Mouse (Mus musculus) CH12.LX (cell line): ENCODE data around the gene Slc25a10.

Experiments used
- CHD1 ChIP-seq: IDR thresholded peaks from 2 replicates; pipeline ENCODE4 v1.6.1; 2012; ENCODE audit warnings: low read depth, low read length, improper control_type of control experiment, inconsistent platforms
- CTCF ChIP-seq, 2 experiments: IDR thresholded peaks in 1 of 2; conservative IDR thresholded peaks in 1 of 2; 2 replicates each; pipeline ENCODE4 v1.5.1; 2011 to 2012; ENCODE audit warnings: low read depth in 2 of 2, low read length in 2 of 2, improper control_type of control experiment in 1 of 2, inconsistent platforms in 1 of 2, mild to moderate bottlenecking in 1 of 2, moderate library complexity in 1 of 2
- EP300 ChIP-seq: IDR thresholded peaks from 2 replicates; pipeline ENCODE4 v1.6.1; 2011; ENCODE audit warnings: low read length, improper control_type of control experiment
- ETS1 ChIP-seq: conservative IDR thresholded peaks from 2 replicates; pipeline ENCODE4 v1.6.1; 2012; ENCODE audit warnings: low read depth, mild to moderate bottlenecking, inconsistent platforms, low read length, improper control_type of control experiment, moderate library complexity
- MAFK ChIP-seq: IDR thresholded peaks from 2 replicates; pipeline ENCODE4 v1.6.1; 2011; ENCODE audit warnings: low read length, improper control_type of control experiment; ENCODE audit not compliant: insufficient replicate concordance
- MEF2A ChIP-seq: IDR thresholded peaks from 2 replicates; pipeline ENCODE4 v1.6.1; 2014; ENCODE audit warnings: low read depth, mild to moderate bottlenecking, inconsistent platforms, low read length, improper control_type of control experiment, borderline replicate concordance
- MYC ChIP-seq: IDR thresholded peaks from 2 replicates; pipeline ENCODE4 v1.6.1; 2011; ENCODE audit warnings: low read depth, mild to moderate bottlenecking, improper control_type of control experiment, low read length
- POLR2A ChIP-seq: IDR thresholded peaks from 2 replicates; pipeline ENCODE4 v1.6.1; 2011; ENCODE audit warnings: low read depth, mild to moderate bottlenecking, improper control_type of control experiment, low read length
- POLR2AphosphoS2 ChIP-seq: IDR thresholded peaks from 2 replicates; pipeline ENCODE4 v1.6.1; 2011; ENCODE audit warnings: low read depth, low read length, improper control_type of control experiment
- RCOR1 ChIP-seq: conservative IDR thresholded peaks from 2 replicates; pipeline ENCODE4 v1.6.1; 2012; ENCODE audit warnings: low read depth, mild to moderate bottlenecking, inconsistent platforms, low read length, improper control_type of control experiment
- SMC3 ChIP-seq: IDR thresholded peaks from 2 replicates; pipeline ENCODE4 v1.6.1; 2011; ENCODE audit warnings: low read depth, low read length, improper control_type of control experiment
- TCF12 ChIP-seq: IDR thresholded peaks from 2 replicates; pipeline ENCODE4 v1.6.1; 2014; ENCODE audit warnings: low read depth, mild to moderate bottlenecking, inconsistent platforms, low read length, improper control_type of control experiment
- USF1 ChIP-seq: IDR thresholded peaks from 2 replicates; pipeline ENCODE4 v1.6.1; 2014; ENCODE audit warnings: low read depth, mild to moderate bottlenecking, inconsistent platforms, low read length, improper control_type of control experiment
- USF2 ChIP-seq: conservative IDR thresholded peaks from 2 replicates; pipeline ENCODE4 v1.6.1; 2011; ENCODE audit warnings: low read depth, low read length, improper control_type of control experiment

- TF ChIP-seq RCOR1: no peak
- TF ChIP-seq USF1: no peak
- no peak for TF ChIP-seq CTCF (conservative IDR thresholded peaks at IDR 0.05 in 1 of 2, IDR thresholded peaks at IDR 0.05 in 1 of 2; ENCODE audit: low read depth in 2 of 2, low read length in 2 of 2)
- TF ChIP-seq USF2: no peak
- TF ChIP-seq MAFK: no peak
- no peak for TF ChIP-seq ETS1
- no peak for TF ChIP-seq POLR2A
- TF ChIP-seq TCF12: no peak
- no peak for TF ChIP-seq EP300
- no peak for TF ChIP-seq SMC3
- TF ChIP-seq MEF2A: no peak
- no peak for TF ChIP-seq MYC
- no peak for TF ChIP-seq POLR2AphosphoS2
- TF ChIP-seq CHD1: no peak
These were observed 47.5 kb upstream of the Slc25a10 start for GRCm38 (mm10) chr11:120444106-120444505.
